Mouse (Mus musculus): ENCODE measurements at regions not wholly inside any gene's neighbourhood (a gene's known extent, or its start where the extent isn't known, plus 50 kb on each side); places are given as distances from the start of the nearest gene placed in this dataset.

DNA sequence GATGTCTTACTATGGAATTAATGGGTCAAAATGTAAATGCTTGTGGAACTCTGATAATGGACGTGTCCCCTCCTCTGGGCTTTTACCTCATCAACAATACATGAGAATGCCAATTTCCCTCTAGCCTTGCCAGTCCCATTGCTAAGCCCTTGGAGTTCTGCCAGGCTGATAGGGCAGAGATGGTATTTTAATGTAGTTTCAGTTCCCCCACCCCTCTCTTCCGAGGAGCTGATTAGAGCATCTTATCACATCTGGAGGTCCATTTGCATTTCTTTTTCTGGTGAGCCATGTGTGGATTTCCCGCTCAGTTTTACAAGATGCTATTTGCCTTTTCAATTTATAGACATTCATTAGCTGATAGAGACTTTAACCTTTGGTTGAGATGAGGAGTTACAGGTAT, 86.0 kb upstream of the Arid2 start:
- H3K27ac ChIP-seq (ENCODE audit: control insufficient read depth, low read depth, low read length) = no peak overlapping the region
- H3K79me2 ChIP-seq (ENCODE audit: control insufficient read depth, insufficient read depth, low read length, poor library complexity) = no peaks in the 10 kb centered on the region
- TF ChIP-seq GATA1 (IDR thresholded peaks at IDR 0.05; ENCODE audit: low read depth, low read length) (0 out of 2 replicates have a peak, but pooled peaks have one; percentile 4), GABPA (IDR thresholded peaks at IDR 0.05; ENCODE audit: low read depth, low read length) (no peak), UBTF (IDR thresholded peaks at IDR 0.05; ENCODE audit: borderline replicate concordance, insufficient read depth, low read depth, low read length) (no peak)
- no peaks in the 10 kb centered on the region; a peak in 1 of 4 replicates for H3K4me1 ChIP-seq (ENCODE audit: control insufficient read depth in 1 of 2, insufficient read depth in 2 of 2, low read length in 2 of 2)
- DNase-seq (ENCODE audit: low read depth, low spot score) = no peak
- H3K36me3 ChIP-seq (ENCODE audit: control insufficient read depth in 1 of 2, insufficient read depth in 2 of 2, low read length in 2 of 2) = 0 out of 4 replicates have a peak, but pooled peaks cover 0 to 2% of the 10 kb centered on the region in 2 experiments
- no peak overlapping the region for H3K9ac ChIP-seq (ENCODE audit: control insufficient read depth, low read depth, low read length, poor library complexity, severe bottlenecking)
- no peaks in the 10 kb centered on the region for H3K27me3 ChIP-seq (ENCODE audit: control insufficient read depth in 1 of 2, insufficient read depth in 2 of 2, low read length in 2 of 2)
- no peak overlapping the region for H3K4me3 ChIP-seq (ENCODE audit: control insufficient read depth in 1 of 2, insufficient read depth in 1 of 2, low read depth in 2 of 2, low read length in 2 of 2)
- no peaks in the 10 kb centered on the region for H3K9me3 ChIP-seq (replicated peaks; ENCODE audit: insufficient read depth, low read length)

GRCm38 (mm10) chr15:96201701-96202460, 85.4 kb upstream of the Arid2 start:
- H3K4me1 ChIP-seq (ENCODE audit: control insufficient read depth in 1 of 2, insufficient read depth in 2 of 2, low read length in 2 of 2) = no peaks in the 10 kb centered on the region; a peak in 1 of 4 replicates

DNA sequence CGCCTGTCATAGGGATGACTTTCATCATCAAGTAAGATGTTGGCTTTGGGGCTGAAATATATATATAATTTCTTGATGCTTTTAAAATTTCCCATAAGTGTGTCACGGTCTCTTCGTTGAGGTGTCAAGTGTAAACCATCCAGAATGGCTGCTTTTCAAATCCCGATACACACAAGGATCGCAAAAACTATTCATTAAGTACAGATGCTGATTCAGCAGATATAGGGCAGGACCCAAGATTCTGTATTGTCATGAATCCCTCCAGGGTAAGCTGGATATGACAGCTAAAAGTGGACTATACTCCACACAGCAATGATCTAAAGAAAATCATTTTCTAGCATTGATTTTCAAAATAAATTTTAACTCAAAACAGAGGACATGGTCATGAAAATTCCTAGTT, 83.1 kb upstream of the Arid2 start:
- H3K9me3 ChIP-seq (replicated peaks; ENCODE audit: insufficient read depth, low read length) = no peaks in the 10 kb centered on the region
- no peaks in the 10 kb centered on the region for H3K79me2 ChIP-seq (ENCODE audit: control insufficient read depth, insufficient read depth, low read length, poor library complexity)
- no peaks in the 10 kb centered on the region; a peak in 1 of 4 replicates for H3K27me3 ChIP-seq (ENCODE audit: control insufficient read depth in 1 of 2, insufficient read depth in 2 of 2, low read length in 2 of 2)
- DNase-seq (ENCODE audit: low read depth, low spot score) = no peak
- TF ChIP-seq NELFE (IDR thresholded peaks at IDR 0.05; ENCODE audit: low read depth, low read length) (no peak), MXI1 (IDR thresholded peaks at IDR 0.05; ENCODE audit: low read depth, low read length) (no peak), ZKSCAN1 (IDR thresholded peaks at IDR 0.05; ENCODE audit: low read depth, low read length) (no peak), MEF2A (IDR thresholded peaks at IDR 0.05; ENCODE audit: extremely low read depth, insufficient replicate concordance, low read depth, low read length, poor library complexity, severe bottlenecking) (no peak), BHLHE40 (IDR thresholded peaks at IDR 0.05; ENCODE audit: borderline replicate concordance, low read depth, low read length) (no peak), EP300 (IDR thresholded peaks at IDR 0.05; ENCODE audit: low read depth in 1 of 2, low read length in 2 of 2) (no peak)
- H3K27ac ChIP-seq (ENCODE audit: control insufficient read depth, low read depth, low read length) = no peak overlapping the region
- no peak overlapping the region for H3K9ac ChIP-seq (ENCODE audit: control insufficient read depth, low read depth, low read length, poor library complexity, severe bottlenecking)
- 0 out of 4 replicates have a peak, but pooled peaks cover 0 to 2% of the 10 kb centered on the region in 2 experiments for H3K36me3 ChIP-seq (ENCODE audit: control insufficient read depth in 1 of 2, insufficient read depth in 2 of 2, low read length in 2 of 2)
- no peak overlapping the region for H3K4me3 ChIP-seq (ENCODE audit: control insufficient read depth in 1 of 2, insufficient read depth in 1 of 2, low read depth in 2 of 2, low read length in 2 of 2)
- H3K4me1 ChIP-seq (ENCODE audit: control insufficient read depth in 1 of 2, insufficient read depth in 2 of 2, low read length in 2 of 2) = no peaks in the 10 kb centered on the region

More at GRCm38 (mm10) chr15:96201701-96202460, 85.4 kb upstream of the Arid2 start:
- H3K4me3 ChIP-seq (ENCODE audit: control insufficient read depth in 1 of 2, insufficient read depth in 1 of 2, low read depth in 2 of 2, low read length in 2 of 2) = no peak overlapping the region
- 0 out of 4 replicates have a peak, but pooled peaks cover 0 to 2% of the 10 kb centered on the region in 2 experiments for H3K36me3 ChIP-seq (ENCODE audit: control insufficient read depth in 1 of 2, insufficient read depth in 2 of 2, low read length in 2 of 2)
- TF ChIP-seq MYB (IDR thresholded peaks at IDR 0.05; ENCODE audit: low read depth, low read length) = no peak
- TF ChIP-seq CHD1 (IDR thresholded peaks at IDR 0.05; ENCODE audit: low read depth, low read length) = no peak
- TF ChIP-seq MAFK (IDR thresholded peaks at IDR 0.05; ENCODE audit: borderline replicate concordance, low read depth, low read length) = no peak
- TF ChIP-seq KAT2A (conservative IDR thresholded peaks at IDR 0.05; ENCODE audit: low read depth, low read length) = no peak
- TF ChIP-seq RAD21 (IDR thresholded peaks at IDR 0.05; ENCODE audit: low read depth, low read length) = no peak
- TF ChIP-seq GATA1 (IDR thresholded peaks at IDR 0.05; ENCODE audit: low read depth, low read length) = no peak
- no peak for TF ChIP-seq ZNF384 (IDR thresholded peaks at IDR 0.05; ENCODE audit: low read depth, low read length)
- TF ChIP-seq CHD2 (IDR thresholded peaks at IDR 0.05; ENCODE audit: low read length) = no peak
- no peak for TF ChIP-seq E2F4 (IDR thresholded peaks at IDR 0.05; ENCODE audit: borderline replicate concordance, low read depth, low read length)
- TF ChIP-seq MXI1 (IDR thresholded peaks at IDR 0.05; ENCODE audit: low read depth, low read length) = no peak
- no peak for TF ChIP-seq MEF2A (IDR thresholded peaks at IDR 0.05; ENCODE audit: extremely low read depth, insufficient replicate concordance, low read depth, low read length, poor library complexity, severe bottlenecking)
- TF ChIP-seq ELF1 (IDR thresholded peaks at IDR 0.05; ENCODE audit: low read depth, low read length) = no peak
- TF ChIP-seq JUND (IDR thresholded peaks at IDR 0.05; ENCODE audit: low read depth, low read length) = no peak
- no peak for TF ChIP-seq SIN3A (IDR thresholded peaks at IDR 0.05; ENCODE audit: low read length)
- TF ChIP-seq EP300 (IDR thresholded peaks at IDR 0.05; ENCODE audit: low read depth in 1 of 2, low read length in 2 of 2) = no peak
- no peak for TF ChIP-seq POLR2A (IDR thresholded peaks at IDR 0.05; ENCODE audit: control insufficient read depth in 1 of 2, insufficient read depth in 1 of 2, low read depth in 1 of 2, low read length in 2 of 2, poor library complexity in 1 of 2)
- TF ChIP-seq CTCF (IDR thresholded peaks at IDR 0.05 in 2 of 3, conservative IDR thresholded peaks at IDR 0.05 in 1 of 3; ENCODE audit: control insufficient read depth in 1 of 3, insufficient read depth in 1 of 3, low read depth in 2 of 3, low read length in 3 of 3, poor library complexity in 1 of 3, severe bottlenecking in 1 of 3) = no peak
- TF ChIP-seq GABPA (IDR thresholded peaks at IDR 0.05; ENCODE audit: low read depth, low read length) = no peak
- no peak for TF ChIP-seq SMC3 (IDR thresholded peaks at IDR 0.05; ENCODE audit: low read depth, low read length)
- no peak for TF ChIP-seq ZC3H11A (IDR thresholded peaks at IDR 0.05; ENCODE audit: low read depth, low read length)
- H3K9ac ChIP-seq (ENCODE audit: control insufficient read depth, low read depth, low read length, poor library complexity, severe bottlenecking) = no peak overlapping the region
- H3K9me3 ChIP-seq (replicated peaks; ENCODE audit: insufficient read depth, low read length) = no peaks in the 10 kb centered on the region
- no peak for DNase-seq (ENCODE audit: low read depth, low spot score)
- no peak overlapping the region for H3K27ac ChIP-seq (ENCODE audit: control insufficient read depth, low read depth, low read length)
- no peaks in the 10 kb centered on the region for H3K27me3 ChIP-seq (ENCODE audit: control insufficient read depth in 1 of 2, insufficient read depth in 2 of 2, low read length in 2 of 2)
- no peaks in the 10 kb centered on the region for H3K79me2 ChIP-seq (ENCODE audit: control insufficient read depth, insufficient read depth, low read length, poor library complexity)

Measured in MEL (cell line).